Mouse (Mus musculus) kidney, adult 18-20 months (tissue): ENCODE measurements around the gene Aarsd1.
"Not testable (repeated sequence)": the region's sequence is repeated elsewhere in the genome, so short reads cannot be mapped to it uniquely, and the experiment has no call there.

Experiments
- DNase-seq: peaks from one replicate; pipeline ENCODE4 v3.0.0; 2021

The Aarsd1 gene

DNA sequence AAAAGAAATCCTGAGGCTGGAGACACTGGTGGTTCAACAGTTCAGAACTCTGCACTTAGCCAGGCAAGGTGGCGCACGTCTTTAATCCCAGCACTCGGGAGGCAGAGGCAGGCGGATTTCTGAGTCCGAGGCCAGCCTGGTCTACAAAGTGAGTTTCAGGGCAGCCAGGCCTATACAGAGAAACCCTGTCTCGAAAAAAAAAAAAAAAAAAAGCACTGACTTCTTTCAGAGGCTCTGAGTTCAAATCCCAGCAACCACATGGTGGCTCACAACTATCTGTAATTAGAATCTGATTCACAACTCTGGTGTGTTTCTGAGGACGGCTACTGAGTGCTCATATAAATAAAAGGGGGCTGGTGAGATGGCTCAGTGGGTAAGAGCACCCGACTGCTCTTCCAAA lies 29.4 kb upstream of the Aarsd1 start:
- not testable (repeated sequence) for DNase-seq

DNA sequence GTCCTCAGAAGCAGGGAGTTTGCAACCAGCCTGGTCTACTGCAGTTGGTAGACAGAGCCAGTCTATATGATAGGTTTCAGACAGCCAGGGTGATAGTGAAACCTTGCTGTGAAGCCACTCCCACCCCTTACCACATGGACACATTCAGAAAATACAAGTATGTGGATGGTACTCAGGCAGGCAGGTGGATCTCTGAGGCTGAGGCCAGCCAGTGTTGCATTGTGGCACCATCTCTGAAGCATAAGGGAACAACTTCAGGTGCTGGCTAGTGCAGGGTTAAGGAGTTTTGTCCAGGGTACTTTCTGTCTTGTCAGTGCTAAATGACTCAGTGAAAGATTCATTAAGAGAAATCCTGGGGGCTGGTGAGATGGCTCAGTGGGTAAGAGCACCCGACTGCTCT lies 28.9 kb upstream of the Aarsd1 start:
- DNase-seq: no peak

DNA sequence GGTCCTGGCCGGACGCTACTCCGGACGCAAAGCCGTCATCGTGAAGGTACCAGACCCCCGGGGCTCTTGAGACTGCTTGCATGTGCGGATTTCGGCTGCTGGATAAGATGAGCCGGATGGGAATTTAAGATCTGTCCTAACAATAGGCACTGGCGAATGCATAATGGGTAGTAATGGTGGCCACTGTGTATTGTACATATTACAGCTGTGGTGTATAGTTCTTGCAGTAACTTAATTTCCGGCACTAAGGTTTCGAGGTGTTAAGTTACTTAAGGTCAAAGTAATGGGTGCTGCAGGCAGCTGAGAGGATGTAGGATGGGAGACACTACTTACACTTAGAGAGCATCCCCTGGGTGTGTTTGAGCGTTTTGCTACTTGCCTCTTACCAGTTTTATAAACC lies 25.3 kb upstream of the Aarsd1 start:
- no peak for DNase-seq

DNA sequence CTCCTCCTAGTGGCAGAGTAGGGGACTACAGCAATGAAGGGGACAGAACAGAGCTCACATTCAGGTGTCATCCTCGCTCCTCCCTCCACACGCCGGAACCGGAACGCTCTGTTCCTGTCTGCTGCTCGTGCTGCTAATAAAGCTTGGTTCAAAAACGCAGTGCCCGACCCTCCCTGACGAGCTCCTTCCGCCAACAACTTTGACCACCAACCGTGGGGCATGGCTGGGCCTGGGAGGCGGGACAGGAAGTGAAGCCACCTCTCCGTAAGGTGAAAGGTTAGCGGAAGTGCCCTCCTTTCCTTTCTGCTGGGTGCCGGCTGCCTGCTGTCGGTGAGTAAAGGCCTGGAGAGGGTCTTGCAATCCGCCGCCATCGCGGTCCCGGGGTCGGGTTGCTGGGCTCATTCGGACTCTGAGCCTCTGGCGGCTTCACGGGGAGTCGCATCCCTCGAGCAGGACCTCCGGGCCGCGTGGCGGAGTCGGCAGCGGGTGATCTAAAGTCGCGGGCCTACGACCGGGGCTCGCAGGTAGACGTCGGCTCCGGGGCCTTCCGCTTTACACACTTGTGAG lies 24.8 kb upstream of the Aarsd1 start, which contains the start of gene Rpl27:
Gene Rpl27, plus strand, starts transcription at position 172 of the 567 bp plus-strand sequence.
- peak; percentile 94 for DNase-seq

DNA sequence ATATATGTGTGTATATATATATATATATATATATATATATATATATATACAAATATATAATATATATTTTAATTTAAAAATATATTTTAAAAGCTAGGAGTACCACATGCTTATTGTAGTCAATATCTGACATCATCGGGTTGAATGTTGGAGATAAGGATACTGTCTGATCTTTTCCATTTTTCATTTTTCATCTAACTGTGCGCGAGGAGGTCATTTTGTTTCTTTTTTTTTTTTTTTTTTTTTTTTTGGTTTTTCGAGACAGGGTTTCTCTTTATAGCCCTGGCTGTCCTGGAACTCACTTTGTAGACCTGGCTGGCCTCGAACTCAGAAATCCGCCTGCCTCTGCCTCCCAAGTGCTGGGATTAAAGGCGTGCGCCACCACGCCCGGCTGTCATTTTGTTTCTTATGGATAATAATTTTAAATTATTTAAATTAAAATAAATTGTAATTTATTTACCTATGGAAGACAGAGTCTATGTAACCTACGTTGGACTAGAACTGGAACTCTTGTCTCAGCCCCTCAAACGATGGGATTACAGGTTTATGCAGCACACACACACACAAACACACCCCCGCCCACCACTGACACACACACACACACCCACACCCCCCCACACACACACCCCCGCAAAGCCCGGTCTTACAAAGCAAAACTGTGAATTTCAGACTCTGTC lies 24.2 kb upstream of the Aarsd1 start:
- not testable (repeated sequence) for DNase-seq

DNA sequence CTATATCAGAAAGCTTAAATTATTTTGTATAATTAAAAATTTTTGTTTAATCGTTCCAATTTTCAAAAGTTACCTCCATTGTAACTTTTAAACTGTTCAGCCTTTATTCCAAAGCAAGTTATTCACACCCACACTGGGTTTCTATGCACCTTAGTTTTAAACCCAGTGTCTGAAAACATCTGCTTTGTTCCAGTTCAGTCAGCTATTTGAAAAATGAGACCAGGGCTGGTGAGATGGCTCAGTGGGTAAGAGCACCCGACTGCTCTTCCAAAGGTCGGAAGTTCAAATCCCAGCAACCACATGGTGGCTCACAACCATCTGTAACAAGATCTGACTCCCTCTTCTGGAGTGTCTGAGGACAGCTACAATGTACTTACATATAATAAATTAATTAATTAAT lies 20.6 kb upstream of the Aarsd1 start:
- DNase-seq: not testable (repeated sequence)

DNA sequence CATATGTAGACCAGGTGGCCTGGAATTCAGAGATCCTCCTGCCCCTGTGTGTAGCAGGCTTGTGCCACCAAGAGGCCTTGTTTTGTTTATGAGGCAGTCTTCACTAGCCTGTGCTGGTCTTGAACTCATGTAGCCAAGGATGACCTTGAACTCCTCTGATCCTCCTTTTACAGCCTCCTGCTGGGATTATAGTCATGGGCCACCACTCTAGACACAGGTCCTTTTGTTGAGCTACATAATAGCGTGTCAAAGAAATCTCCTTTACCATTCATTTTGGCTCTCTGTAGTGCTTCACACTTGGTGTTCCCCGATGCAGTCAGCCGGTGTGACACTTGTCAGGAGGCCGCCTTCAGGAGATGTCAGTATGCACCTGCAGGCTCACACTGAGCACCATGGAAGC lies 19.5 kb upstream of the Aarsd1 start:
- no peak for DNase-seq

DNA sequence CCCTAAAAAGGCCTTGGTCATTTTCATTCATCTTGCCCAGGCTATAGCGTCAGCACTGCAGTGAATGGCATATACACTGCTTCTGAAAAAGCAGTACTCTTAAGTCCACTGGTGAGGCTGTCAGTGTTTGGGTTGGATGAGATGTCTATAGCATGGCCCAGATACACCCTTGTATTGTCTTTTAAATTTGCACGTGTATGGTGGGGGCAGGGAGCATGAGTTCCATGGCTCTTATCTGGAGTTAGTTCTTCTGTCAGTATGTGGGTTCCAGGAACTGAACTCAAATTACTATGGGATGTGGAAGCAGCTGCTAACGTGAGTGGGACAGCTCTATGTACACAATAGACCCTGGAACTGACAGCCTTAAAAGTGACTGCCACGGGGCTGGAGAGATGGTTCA lies 18.4 kb upstream of the Aarsd1 start:
- DNase-seq: no peak

DNA sequence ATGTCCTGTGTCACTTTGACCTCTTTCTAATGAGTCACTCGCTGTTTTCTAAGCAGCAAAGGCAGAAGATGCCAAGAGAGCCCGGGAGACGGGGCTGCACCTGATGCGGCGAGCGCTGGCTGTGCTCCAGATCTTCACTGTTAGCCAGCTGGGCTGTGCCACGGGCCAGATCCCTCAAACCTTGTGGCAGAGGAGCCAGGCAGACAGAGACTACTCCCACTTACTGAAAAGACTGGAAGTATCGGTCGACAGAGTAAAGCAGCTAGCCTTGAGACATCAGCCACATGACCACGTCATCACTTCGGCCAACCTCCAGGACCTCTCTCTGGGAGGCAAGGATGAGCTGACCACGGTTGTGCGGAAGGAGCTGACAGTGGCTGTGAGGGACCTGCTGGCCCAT lies 16.0 kb upstream of the Aarsd1 start:
- DNase-seq: no peak

DNA sequence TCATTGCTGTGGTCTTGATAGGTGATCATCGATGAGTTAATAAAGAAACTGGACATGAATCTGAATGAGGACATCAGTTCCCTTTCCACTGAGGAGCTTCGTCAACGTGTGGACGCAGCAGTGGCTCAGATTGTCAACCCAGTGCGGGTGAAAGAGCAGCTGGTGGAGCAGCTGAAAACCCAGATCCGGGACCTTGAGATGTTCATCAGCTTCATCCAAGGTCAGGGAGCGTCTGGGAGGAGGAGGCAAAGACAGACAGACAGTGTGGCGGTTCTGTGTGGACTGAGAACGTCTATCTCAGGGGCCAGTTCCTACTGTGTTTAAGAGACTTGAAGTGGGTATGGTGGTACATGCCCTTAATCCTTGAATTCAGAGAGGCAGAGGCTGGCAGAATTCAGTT lies 13.9 kb upstream of the Aarsd1 start:
- no peak for DNase-seq

DNA sequence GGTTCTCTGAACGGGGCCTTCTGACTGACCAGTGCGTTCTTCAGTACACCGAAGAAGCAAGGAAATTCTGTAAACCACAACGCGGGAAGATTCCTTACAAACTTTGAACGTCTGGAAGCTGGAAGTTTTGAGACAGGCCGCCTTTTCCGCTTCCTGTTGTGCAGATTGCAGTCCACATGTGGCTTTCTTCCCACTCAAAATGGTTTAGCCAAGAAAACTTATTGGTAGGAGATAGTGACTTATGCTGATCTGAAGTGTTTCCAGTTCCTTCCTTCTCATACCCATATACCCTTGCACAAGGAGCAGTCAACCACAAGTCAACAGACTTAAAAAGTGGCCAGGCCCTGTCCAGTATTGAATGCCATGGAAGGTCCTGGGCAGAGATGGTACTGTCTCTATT lies 8.8 kb upstream of the Aarsd1 start:
- no peak for DNase-seq

DNA sequence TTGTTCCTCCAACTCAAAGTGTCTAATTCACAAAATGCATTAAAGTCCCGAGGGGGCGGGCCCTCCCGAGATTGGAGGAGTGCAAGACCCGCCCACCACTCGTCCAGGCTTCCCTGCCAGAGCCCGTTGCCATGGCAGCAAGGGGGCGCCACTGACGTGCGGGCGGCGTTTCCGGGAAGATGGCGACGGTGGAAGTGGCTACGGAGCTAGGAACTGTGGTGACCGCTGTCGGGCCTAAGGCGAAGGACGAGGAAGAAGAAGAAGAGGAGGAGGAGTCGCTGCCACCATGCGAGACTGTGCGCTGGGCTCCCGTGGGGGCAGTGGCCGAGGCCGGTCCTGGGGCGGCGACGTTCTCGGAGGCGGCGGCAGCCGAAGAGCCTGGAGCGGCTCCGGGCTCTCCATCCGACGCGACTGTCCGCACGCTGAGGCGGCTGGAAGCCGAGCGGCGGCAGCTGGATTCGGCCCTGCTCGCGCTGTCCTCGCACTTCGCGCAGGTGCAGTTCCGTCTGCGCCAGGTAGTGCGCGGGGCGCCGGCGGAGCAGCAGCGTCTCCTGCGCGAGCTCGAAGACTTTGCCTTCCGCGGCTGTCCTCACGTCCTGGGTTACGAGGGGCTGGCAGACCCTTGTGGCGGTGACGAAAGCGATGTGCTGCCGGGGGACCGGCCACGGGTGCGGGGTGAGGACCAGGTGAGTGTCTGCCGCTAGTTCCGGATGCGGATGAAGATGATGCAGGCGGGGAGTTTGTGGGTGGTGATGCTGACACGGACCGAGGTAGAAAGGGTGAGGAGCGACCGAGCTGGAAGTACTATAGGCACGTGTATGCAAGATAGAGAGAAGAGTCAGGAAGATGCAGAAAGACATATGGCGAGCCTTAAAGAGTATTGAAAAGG lies 7.8 kb upstream of the Aarsd1 start, which contains the start of the genes Rundc1 and Ptges3l:
Gene Rundc1, plus strand, starts transcription at position 161 of the 889 bp plus-strand sequence.
Gene Ptges3l, minus strand, starts transcription at position 409 of the 889 bp plus-strand sequence.
- DNase-seq: peak; percentile 99

DNA sequence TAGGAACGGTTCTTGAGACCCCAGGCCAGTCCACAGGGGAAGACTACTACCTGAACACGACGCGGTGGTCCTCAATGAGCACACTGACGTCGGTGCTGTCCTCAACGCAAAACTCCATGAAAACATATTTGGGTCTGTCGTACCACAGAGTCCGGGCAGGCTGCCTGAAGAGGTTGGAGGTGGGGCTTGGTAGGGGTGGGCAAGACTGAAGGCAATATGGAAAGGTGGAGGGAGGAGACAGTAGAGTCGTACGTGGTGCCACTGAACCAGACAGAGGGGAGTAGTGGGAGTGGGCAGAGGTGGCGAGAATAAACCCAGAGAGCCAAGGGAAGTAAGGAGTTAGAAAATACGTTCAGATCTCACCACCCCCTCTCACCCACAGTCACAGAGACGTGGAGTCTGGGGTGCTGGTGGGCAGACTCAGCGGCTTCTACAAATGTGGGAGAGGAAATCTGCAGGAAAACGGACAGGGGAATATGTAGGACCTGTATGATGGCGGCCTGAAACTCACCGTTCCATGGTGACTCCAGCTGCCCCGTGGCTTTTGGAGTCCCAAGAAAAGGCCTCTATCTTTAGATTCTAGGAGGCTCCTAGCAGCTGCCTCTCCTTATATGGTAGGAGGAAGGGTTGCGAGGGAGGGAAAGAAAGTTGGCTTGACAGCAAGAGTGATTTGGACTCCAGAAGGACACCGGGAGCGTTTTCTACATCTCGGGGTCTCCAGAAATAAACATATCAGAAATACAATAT lies 6.9 kb upstream of the Aarsd1 start, which contains the start of gene Gm27029:
Gene Gm27029, minus strand, starts transcription at position 692 of the 747 bp plus-strand sequence.
- no peak for DNase-seq

DNA sequence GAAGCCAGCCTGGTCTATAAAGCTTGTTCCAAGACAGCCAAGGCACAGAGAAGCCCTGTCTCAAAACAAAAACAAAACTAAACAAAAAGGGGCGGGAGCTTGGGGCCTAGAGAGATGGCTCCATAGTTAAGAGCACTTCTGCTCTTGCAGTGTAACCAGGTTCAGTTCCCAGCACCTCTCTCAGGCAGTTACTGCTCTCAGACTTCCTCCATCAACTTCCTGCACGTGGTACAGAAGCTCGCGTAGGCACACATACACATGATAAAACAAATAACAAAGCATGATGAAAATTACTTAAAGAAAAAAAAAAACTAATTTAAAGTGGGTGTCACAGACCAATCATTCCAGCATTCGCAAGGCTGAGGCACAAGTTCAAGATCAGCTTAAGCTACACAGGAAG lies 2.7 kb upstream of the Aarsd1 start:
- DNase-seq: no peak

DNA sequence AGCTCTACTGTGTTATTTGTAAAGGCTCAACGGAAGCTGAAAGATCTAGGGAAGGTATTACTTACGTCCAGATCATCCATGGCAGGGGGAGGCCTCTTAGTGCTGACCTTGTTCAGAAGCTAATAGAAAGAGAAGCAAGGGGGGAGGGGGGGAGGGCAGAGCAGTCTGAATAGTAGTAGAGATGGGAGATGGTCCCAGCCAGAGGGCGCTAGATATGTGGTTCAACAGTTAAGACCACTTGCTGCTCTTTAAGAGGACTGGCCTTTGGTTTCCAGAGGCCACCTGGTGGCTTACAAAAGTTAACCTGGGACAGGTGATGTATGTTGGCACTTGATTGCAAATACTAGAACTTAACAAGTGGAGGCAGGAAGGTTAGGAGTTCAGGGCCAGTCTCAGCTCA lies 2.2 kb upstream of the Aarsd1 start:
- no peak for DNase-seq

DNA sequence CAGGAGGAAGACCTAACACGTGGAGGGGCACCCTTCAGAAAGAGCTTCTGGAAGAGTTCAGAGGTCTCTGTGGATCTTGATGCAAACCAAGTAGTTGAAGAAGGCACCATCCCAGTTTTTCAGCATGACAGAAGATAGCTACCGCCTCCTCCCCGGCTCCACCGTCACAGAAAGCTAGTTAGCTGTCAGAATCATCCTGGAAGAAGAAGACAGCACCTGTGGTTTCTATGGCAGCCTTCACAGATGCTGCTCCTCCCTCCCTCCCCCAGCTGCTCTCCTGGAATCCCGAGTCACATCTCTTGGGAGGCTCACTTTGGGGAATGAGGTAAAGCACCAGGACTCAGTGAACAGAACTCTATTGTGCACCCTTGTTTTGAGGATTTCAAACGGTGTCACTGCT lies 1.6 kb upstream of the Aarsd1 start:
- no peak for DNase-seq

DNA sequence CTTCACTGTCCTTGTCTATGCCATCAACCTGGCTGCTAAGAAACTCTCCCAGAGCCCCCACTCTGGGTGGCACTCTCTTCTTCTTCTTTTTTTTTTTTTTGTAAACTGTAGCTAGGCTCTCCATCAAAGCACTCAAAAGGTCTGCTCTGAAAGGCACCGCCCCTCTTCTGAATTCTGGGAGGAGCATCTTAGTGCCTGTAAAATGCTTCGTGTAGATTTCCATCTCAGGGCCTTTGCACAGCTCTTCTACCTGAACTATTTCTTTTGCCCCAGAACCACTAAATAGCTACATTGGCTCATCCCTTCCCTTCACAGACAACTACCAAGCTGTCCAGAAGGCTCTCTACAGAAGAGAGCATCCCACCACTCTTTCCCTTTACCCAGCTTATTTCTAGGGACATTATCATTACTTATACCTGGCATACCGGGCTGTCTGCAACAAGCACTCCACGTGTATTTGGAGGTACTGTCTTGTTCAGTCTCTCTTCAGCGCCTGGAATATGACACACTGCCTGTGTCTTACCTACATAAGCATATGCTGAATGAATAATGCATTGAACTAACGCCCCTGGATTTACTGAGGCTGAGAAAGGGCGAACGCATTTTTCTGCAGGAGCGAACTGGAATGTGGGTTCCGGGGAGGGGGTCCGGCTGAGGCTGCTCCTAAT lies 848 bp downstream of the Aarsd1 start:
- no peak for DNase-seq

DNA sequence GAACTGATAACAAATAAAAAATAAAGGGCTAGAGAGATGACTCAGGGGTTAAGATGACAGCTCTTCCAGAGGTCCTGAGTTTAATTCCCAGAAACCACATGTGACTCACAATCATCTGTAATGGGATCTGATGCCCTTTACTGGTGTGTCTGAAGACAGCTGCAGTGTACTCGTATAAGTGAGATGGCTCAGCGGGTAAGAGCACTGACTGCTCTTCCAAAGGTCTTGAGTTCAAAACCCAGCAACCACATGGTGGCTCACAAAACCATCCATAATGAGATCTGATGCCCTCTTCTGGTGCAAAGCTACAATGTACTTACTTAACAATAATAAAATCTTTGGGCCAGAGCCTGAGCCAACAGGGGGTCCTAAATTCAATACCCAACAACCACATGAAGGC lies 2.1 kb downstream of the Aarsd1 start:
- no peak for DNase-seq

DNA sequence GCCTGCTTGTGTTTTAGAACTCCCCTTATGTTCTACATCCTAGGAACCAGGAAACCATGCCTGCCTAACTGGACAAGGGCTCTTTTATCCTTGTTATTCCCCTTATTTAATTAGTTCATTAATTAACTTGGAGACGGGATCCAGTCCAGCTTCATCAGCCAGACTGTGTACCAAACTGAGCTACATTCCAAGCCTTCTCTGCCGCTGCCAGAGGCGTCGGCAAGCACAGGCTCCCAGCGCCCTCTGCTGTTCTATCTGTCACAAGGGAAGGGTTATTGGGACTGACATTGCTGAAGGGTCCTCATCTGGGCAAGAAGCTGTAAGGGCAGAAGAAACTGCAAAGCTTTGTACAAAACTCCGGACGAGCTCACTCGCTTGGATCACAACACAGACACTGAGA lies 22.3 kb downstream of the Aarsd1 start:
- DNase-seq: peak; percentile 80

DNA sequence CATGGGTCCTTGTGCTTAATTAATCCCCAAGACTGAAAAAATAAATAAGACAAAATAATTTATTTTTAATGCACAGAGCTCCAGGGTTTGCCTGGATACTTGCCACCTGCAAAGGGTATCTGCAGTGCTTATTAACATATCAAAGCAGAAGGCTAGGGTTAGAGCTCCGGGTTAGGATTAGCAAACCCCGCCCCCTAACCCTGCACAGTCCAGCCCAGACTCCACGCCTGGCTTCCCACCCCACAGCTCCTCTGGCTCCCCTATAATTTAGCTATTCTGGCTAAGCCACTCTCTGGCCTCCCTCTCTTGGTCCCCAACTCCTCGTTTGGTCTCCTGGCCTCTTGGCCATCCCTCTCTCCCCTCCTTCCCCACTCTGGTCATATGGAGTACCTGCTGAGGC lies 35.6 kb downstream of the Aarsd1 start:
- DNase-seq: no peak

DNA sequence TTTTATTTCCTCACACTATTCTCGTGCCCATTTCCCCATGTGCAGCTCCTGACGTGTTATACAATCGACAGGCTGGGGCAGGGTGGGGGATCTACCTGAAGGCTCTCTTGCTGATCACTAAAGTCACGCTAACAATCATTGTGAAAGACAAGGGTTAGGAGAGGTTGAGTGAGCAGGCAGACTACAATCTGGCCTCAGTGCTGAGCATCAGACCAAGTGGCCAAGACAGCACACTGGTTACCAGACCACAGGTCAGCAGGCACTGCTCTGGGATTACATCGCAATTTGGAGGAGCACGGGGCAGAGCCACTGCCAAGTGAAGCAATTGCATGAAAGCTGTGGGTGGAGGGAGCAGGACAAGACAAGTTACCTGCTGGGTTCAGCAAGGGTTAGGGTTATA lies 38.5 kb downstream of the Aarsd1 start:
- peak; percentile 60 for DNase-seq

DNA sequence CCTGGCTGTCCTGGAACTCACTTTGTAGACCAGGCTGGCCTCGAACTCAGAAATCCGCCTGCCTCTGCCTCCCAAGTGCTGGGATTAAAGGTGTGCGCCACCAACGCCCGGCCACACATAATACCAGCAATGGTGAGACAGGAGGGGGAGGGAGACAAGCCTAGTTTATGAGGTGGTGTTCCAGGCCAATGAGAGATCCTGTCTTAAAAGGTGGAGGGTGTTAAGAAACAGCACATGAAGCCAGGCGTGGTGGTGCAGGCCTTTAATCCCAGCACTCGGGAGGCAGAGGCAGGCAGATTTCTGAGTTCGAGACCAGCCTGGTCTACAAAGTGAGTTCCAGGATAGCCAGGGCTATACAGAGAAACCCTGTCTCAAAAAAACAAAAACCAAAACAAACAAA lies 39.2 kb downstream of the Aarsd1 start:
- not testable (repeated sequence) for DNase-seq
